Mouse (Mus musculus) heart, embryonic 14.5 days (tissue): ENCODE data around the gene Smcr8. TPM values are rescaled to one million over a fixed set of nuclear protein-coding genes. Genes with fewer than 3 reads are reported as not detected.

ENCODE experiments used
- ATAC-seq: fragments of 200-750 bp; cut with Nextera tagmentation; 2 replicates; pipeline ENCODE4 v1.8.0; 2017; ENCODE audit warnings: low read depth, moderate TSS enrichment; ENCODE audit not compliant: insufficient number of reproducible peaks, insufficient read depth, low FRiP score
- H3K27ac ChIP-seq, 2 experiments: fragments of 200-500 bp in 1 of 2; fragments of 300-500 bp in 1 of 2; sonication (generic) in 1 of 2; replicated peaks in 1 of 2; 2 replicates each; pipeline ENCODE4 v1.5.1; 2012 to 2014; ENCODE audit warnings: low read depth in 2 of 2, low read length in 2 of 2, control low read depth in 1 of 2, mild to moderate bottlenecking in 1 of 2, mixed read lengths in 1 of 2; ENCODE audit not compliant: control insufficient read depth in 1 of 2, insufficient read depth in 1 of 2
- H3K27me3 ChIP-seq: fragments of 300-500 bp; sonication (generic); 2 replicates; pipeline ENCODE4 v1.6.1; 2014; ENCODE audit warnings: mild to moderate bottlenecking, low read length, control low read depth; ENCODE audit not compliant: control insufficient read depth, insufficient read depth
- H3K36me3 ChIP-seq: fragments of 300-500 bp; sonication (generic); 2 replicates; pipeline ENCODE4 v1.6.1; 2014; ENCODE audit warnings: mild to moderate bottlenecking, control low read depth, low read length, mixed read lengths; ENCODE audit not compliant: control insufficient read depth, insufficient read depth
- H3K4me1 ChIP-seq, 2 experiments: fragments of 200-500 bp in 1 of 2; fragments of 300-500 bp in 1 of 2; sonication (generic) in 1 of 2; 2 replicates each; pipeline ENCODE4 v1.6.1; 2012 to 2014; ENCODE audit warnings: low read length in 2 of 2, control low read depth in 1 of 2, mixed read lengths in 1 of 2; ENCODE audit not compliant: control insufficient read depth in 2 of 2, insufficient read depth in 2 of 2
- H3K4me2 ChIP-seq: fragments of 300-500 bp; sonication (generic); 2 replicates; pipeline ENCODE4 v1.6.1; 2014; ENCODE audit warnings: mild to moderate bottlenecking, low read length
- H3K4me3 ChIP-seq, 2 experiments: fragments of 200-500 bp in 1 of 2; fragments of 300-500 bp in 1 of 2; sonication (generic) in 1 of 2; 2 replicates each; pipeline ENCODE4 v1.5.1; 2012 to 2014; ENCODE audit warnings: low read length in 2 of 2, mild to moderate bottlenecking in 2 of 2, control low read depth in 1 of 2, low read depth in 1 of 2, moderate library complexity in 1 of 2; ENCODE audit not compliant: control insufficient read depth in 1 of 2, insufficient read depth in 1 of 2
- H3K9ac ChIP-seq: fragments of 300-500 bp; sonication (generic); 2 replicates; pipeline ENCODE4 v1.6.1; 2014; ENCODE audit warnings: mild to moderate bottlenecking, low read length
- H3K9me3 ChIP-seq: fragments of 300-500 bp; sonication (generic); 2 replicates; pipeline ENCODE4 v1.6.1; 2016; ENCODE audit warnings: low read length, control low read depth; ENCODE audit not compliant: control insufficient read depth
- WGBS: fragments of 180-500 bp; shearing (Covaris S2); extraction: QIAGEN DNeasy Blood & Tissue Kit; methylation state at CpG from one replicate; pipeline ENCODE4 v1.1.7; 2014; 5-methylcytosine and 5-hydroxymethylcytosine counted together
- polyA plus RNA-seq: library from polyadenylated mRNA; unstranded; fragments of >200 nt; fragmentation: Nextera tagmentation; extraction: Ambion mirVana; gene quantifications from 2 replicates; pipeline ENCODE4 v1.2.1, GENCODE M21; 2014

Gene Smcr8
- polyA plus RNA-seq, 1 experiment from 2014 or later: 4.6 TPM

DNA sequence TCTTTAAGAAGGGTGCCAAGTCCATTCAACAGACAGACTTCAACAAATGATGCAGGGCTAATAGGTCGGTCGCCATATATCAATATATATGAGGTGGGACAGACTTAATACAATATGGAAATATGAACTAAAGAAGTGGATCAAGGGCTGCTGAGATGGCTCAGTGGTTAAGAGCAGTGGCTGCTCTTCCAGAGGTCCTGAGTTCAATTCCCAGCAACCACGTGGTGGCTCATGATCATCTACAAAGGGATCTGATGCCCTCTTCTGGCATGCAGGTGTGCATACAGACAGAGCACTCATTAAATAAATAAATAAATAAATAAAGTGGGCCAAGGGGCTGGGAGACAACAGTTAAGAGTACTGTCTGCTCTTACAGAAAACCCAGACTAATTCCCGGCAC lies 5.2 kb upstream of the Smcr8 start:
- H3K4me2 ChIP-seq: no peak overlapping the region
- ATAC-seq: no peak
- H3K36me3 ChIP-seq: no peaks in the 10 kb centered on the region
- H3K9ac ChIP-seq: no peak overlapping the region
- WGBS: 89% methylated on average over 4 of the region's 4 CpGs
- H3K4me3 ChIP-seq: no peak overlapping the region
- peaks cover 3 to 16% of the 10 kb centered on the region in 2 experiments; a peak in 3 of 4 replicates for H3K4me1 ChIP-seq
- H3K27ac ChIP-seq: no peak overlapping the region
- no peaks in the 10 kb centered on the region for H3K27me3 ChIP-seq
- no peaks in the 10 kb centered on the region for H3K9me3 ChIP-seq

GRCm38 (mm10) chr11:60774158-60774689 lies 3.1 kb upstream of the Smcr8 start:
- no peaks in the 10 kb centered on the region for H3K9me3 ChIP-seq
- 83% methylated on average over 3 of the region's 3 CpGs for WGBS
- H3K4me2 ChIP-seq: no peak overlapping the region
- H3K27me3 ChIP-seq: no peaks in the 10 kb centered on the region
- H3K4me1 ChIP-seq: peaks cover 11 to 30% of the 10 kb centered on the region in 2 experiments; a peak in 3 of 4 replicates
- no peak for ATAC-seq
- peaks cover 7% of the 10 kb centered on the region for H3K36me3 ChIP-seq
- H3K9ac ChIP-seq: no peak overlapping the region
- no peak overlapping the region for H3K4me3 ChIP-seq
- H3K27ac ChIP-seq: no peak overlapping the region

GRCm38 (mm10) chr11:60774841-60775240 lies 2.5 kb upstream of the Smcr8 start:
- Histone ChIP-seq H3K27ac (no peak overlapping the region), H3K27me3 (no peaks in the 10 kb centered on the region), H3K36me3 (peaks cover 13% of the 10 kb centered on the region), H3K9ac (no peak overlapping the region), H3K4me1 (peaks cover 17 to 36% of the 10 kb centered on the region in 2 experiments), H3K4me2 (peak overlapping the region; percentile 94), H3K9me3 (no peaks in the 10 kb centered on the region), H3K4me3 (no peak overlapping the region)
- WGBS: 60% methylated on average over 1 of the region's 1 CpGs
- no peak for ATAC-seq

DNA sequence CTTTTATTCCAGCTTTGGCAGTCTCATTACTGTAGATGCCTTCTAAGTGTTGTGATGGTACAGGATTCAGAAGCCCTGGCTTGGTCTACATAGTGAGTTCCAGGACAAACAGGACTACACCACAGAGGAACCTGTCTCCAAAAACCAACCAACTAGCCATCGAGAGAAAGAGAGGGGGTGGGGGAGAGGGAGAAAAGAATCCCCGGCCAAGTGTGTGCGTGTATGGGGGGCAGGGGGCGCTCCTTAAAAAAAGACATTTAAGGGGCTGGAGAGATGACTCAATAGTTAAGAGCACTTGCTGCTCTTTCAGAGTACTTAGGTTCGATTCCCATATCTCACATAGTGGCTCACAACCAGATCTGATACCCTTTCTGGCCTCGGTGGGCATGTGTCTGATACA lies 1.7 kb upstream of the Smcr8 start:
- no peaks in the 10 kb centered on the region for H3K9me3 ChIP-seq
- no peaks in the 10 kb centered on the region for H3K27me3 ChIP-seq
- ATAC-seq: no peak
- peak overlapping the region; percentile 82 for H3K9ac ChIP-seq
- peaks cover 23 to 43% of the 10 kb centered on the region in 2 experiments for H3K4me1 ChIP-seq
- H3K36me3 ChIP-seq: peaks cover 20% of the 10 kb centered on the region
- H3K4me2 ChIP-seq: peak overlapping the region; percentile 94
- H3K27ac ChIP-seq: no peak overlapping the region
- peak overlapping the region in 1 of 2 experiments; percentile 67; a peak in 3 of 4 replicates for H3K4me3 ChIP-seq
- 38% methylated on average over 6 of the region's 6 CpGs for WGBS

- peak overlapping the region; percentile 67 to 88 for H3K4me3 ChIP-seq
- H3K9me3 ChIP-seq: no peaks in the 10 kb centered on the region
- no peaks in the 10 kb centered on the region for H3K27me3 ChIP-seq
- H3K4me1 ChIP-seq: peaks cover 26 to 50% of the 10 kb centered on the region in 2 experiments
- no peak for ATAC-seq
- WGBS: 4% methylated on average over 17 of the region's 17 CpGs
- peak overlapping the region; percentile 55 to 64 for H3K27ac ChIP-seq
- H3K9ac ChIP-seq: peak overlapping the region; percentile 82
- H3K36me3 ChIP-seq: peaks cover 27% of the 10 kb centered on the region
- H3K4me2 ChIP-seq: peak overlapping the region; percentile 94
Observed at GRCm38 (mm10) chr11:60776107-60776828, 1.1 kb upstream of the Smcr8 start.

- peak overlapping the region; percentile 82 for H3K9ac ChIP-seq
- no peaks in the 10 kb centered on the region for H3K27me3 ChIP-seq
- peak overlapping the region; percentile 94 for H3K4me2 ChIP-seq
- H3K4me3 ChIP-seq: peak overlapping the region; percentile 67 to 88
- H3K36me3 ChIP-seq: peaks cover 34% of the 10 kb centered on the region
- H3K9me3 ChIP-seq: no peaks in the 10 kb centered on the region
- WGBS: 21% methylated on average over 16 of the region's 16 CpGs
- H3K4me1 ChIP-seq: peaks cover 36 to 61% of the 10 kb centered on the region in 2 experiments
- peak overlapping the region; percentile 64 to 91 for H3K27ac ChIP-seq
- 0 out of 2 replicates have a peak, but pooled peaks have one; percentile 2 for ATAC-seq
Observed at GRCm38 (mm10) chr11:60777801-60778370, 562 bp downstream of the Smcr8 start.

DNA sequence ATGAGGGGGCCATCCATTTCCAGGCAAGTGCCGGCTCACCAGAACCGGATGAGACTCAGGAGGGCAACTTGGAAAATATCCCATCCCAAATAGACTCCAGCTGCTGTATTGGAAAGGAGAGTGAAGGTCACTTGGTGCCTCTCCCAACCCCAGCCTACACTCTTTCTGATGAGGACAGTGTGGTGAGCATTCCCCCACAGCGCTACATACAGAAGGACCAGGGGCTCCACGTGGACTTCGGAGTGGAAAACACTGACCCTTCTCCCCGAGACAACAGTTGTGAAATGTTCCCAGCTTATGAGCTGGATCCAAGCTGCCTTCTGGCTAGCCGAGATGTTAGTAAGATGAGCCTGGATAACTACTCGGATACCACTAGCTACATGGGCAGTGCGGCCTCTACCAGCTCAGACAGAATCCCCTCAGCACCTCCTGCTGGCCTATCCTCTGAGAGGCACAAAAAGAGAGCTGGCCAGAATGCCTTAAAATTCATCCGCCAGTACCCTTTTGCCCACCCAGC lies 2.4 kb downstream of the Smcr8 start:
- Histone ChIP-seq H3K27ac (no peak overlapping the region), H3K4me1 (peaks cover 36 to 61% of the 10 kb centered on the region in 2 experiments), H3K9ac (peak overlapping the region; percentile 65), H3K4me3 (peak overlapping the region; percentile 5 to 31; a peak in 3 of 4 replicates), H3K27me3 (no peaks in the 10 kb centered on the region), H3K9me3 (no peaks in the 10 kb centered on the region), H3K36me3 (peaks cover 49% of the 10 kb centered on the region), H3K4me2 (peak overlapping the region; percentile 64)
- no peak for ATAC-seq
- WGBS: 88% methylated on average over 10 of the region's 10 CpGs
